Mouse (Mus musculus): ENCODE results near the gene Nip7. TPM values are rescaled to one million over a fixed set of nuclear protein-coding genes. Genes with fewer than 3 reads are reported as not detected.

Nip7 gene
- total RNA-seq (2014; rRNA removed; ENCODE audit: low replicate concordance): 13.4 and 14.0 TPM in 2 replicates
- 33.0 and 34.3 TPM in 2 replicates for polyA plus RNA-seq (2015; fragmentation: Nextera tagmentation; extraction: Ambion mirVana)

GRCm38 (mm10) chr8:107056076-107056972 lies at the start of gene Nip7, which contains the start of gene Cog8:
Nip7 (plus strand) TSS chr8:107056877.
Cog8 (minus strand) TSS chr8:107056689.
- H3K36me3 ChIP-seq (replicated peaks; ENCODE audit: control insufficient read depth, insufficient read depth, low read length): peaks cover 39% of the 10 kb centered on the region
- H3K4me1 ChIP-seq (ENCODE audit: control insufficient read depth, insufficient read depth): peaks cover 16% of the 10 kb centered on the region
- H3K4me2 ChIP-seq (ENCODE audit: low read depth, low read length): peak within 1 kb of the TSS; percentile 89
- TF ChIP-seq EP300 (IDR thresholded peaks at IDR 0.05; ENCODE audit: low read depth) (peak; percentile 90), CTCF (IDR thresholded peaks at IDR 0.05; ENCODE audit: low read depth) (no peak)
- peak; percentile 94 for ATAC-seq (ENCODE audit: insufficient read depth, low read depth)
- no peaks in the 10 kb centered on the region for H3K27me3 ChIP-seq (ENCODE audit: control insufficient read depth, insufficient read depth, low read length)
- DNase-seq (ENCODE audit: low spot score): peak; percentile 98
- peak within 1 kb of the TSS; percentile 90 for H3K9ac ChIP-seq (replicated peaks; ENCODE audit: low read depth, low read length)
- under 1% methylated on average over 88 of the region's 88 CpGs for WGBS
- H3K9me3 ChIP-seq (replicated peaks; ENCODE audit: control insufficient read depth, low read length): no peaks in the 10 kb centered on the region
- H3K4me3 ChIP-seq (ENCODE audit: low read depth, low read length): peak within 1 kb of the TSS; percentile 96
- peak within 1 kb of the TSS; percentile 89 for H3K27ac ChIP-seq (ENCODE audit: low read depth)

- ATAC-seq (ENCODE audit: insufficient read depth, low read depth) (no peak), DNase-seq (ENCODE audit: low spot score) (no peak)
- Histone ChIP-seq H3K4me2 (ENCODE audit: low read depth, low read length) (no peak overlapping the region), H3K36me3 (replicated peaks; ENCODE audit: control insufficient read depth, insufficient read depth, low read length) (peaks cover 50% of the 10 kb centered on the region), H3K9me3 (replicated peaks; ENCODE audit: control insufficient read depth, low read length) (no peaks in the 10 kb centered on the region), H3K27me3 (ENCODE audit: control insufficient read depth, insufficient read depth, low read length) (no peaks in the 10 kb centered on the region), H3K4me1 (ENCODE audit: control insufficient read depth, insufficient read depth) (0 out of 2 replicates have a peak, but pooled peaks cover 5% of the 10 kb centered on the region), H3K4me3 (ENCODE audit: low read depth, low read length) (no peak overlapping the region), H3K27ac (ENCODE audit: low read depth) (no peak overlapping the region), H3K9ac (replicated peaks; ENCODE audit: low read depth, low read length) (no peak overlapping the region)
- TF ChIP-seq CTCF (IDR thresholded peaks at IDR 0.05; ENCODE audit: low read depth) (no peak), EP300 (IDR thresholded peaks at IDR 0.05; ENCODE audit: low read depth) (no peak)
- 79% methylated on average over 3 of the region's 3 CpGs for WGBS
Observed at GRCm38 (mm10) chr8:107007795-107008194, 48.9 kb upstream of the Nip7 start.

- DNase-seq (ENCODE audit: low spot score) (no peak), ATAC-seq (ENCODE audit: insufficient read depth, low read depth) (no peak)
- Histone ChIP-seq H3K4me1 (ENCODE audit: control insufficient read depth, insufficient read depth) (no peaks in the 10 kb centered on the region), H3K9ac (replicated peaks; ENCODE audit: low read depth, low read length) (no peak overlapping the region), H3K4me2 (ENCODE audit: low read depth, low read length) (no peak overlapping the region), H3K9me3 (replicated peaks; ENCODE audit: control insufficient read depth, low read length) (no peaks in the 10 kb centered on the region), H3K27ac (ENCODE audit: low read depth) (no peak overlapping the region), H3K27me3 (ENCODE audit: control insufficient read depth, insufficient read depth, low read length) (no peaks in the 10 kb centered on the region), H3K36me3 (replicated peaks; ENCODE audit: control insufficient read depth, insufficient read depth, low read length) (peaks cover 53% of the 10 kb centered on the region), H3K4me3 (ENCODE audit: low read depth, low read length) (no peak overlapping the region)
- WGBS: 73% methylated on average over 2 of the region's 2 CpGs
- TF ChIP-seq EP300 (IDR thresholded peaks at IDR 0.05; ENCODE audit: low read depth): no peak
- no peak for TF ChIP-seq CTCF (IDR thresholded peaks at IDR 0.05; ENCODE audit: low read depth)
Observed at GRCm38 (mm10) chr8:107012666-107013065, 44.0 kb upstream of the Nip7 start.

- Histone ChIP-seq H3K36me3 (replicated peaks; ENCODE audit: control insufficient read depth, insufficient read depth, low read length) (peaks cover 36% of the 10 kb centered on the region), H3K9ac (replicated peaks; ENCODE audit: low read depth, low read length) (no peak overlapping the region), H3K4me2 (ENCODE audit: low read depth, low read length) (no peak overlapping the region), H3K4me3 (ENCODE audit: low read depth, low read length) (no peak overlapping the region), H3K4me1 (ENCODE audit: control insufficient read depth, insufficient read depth) (no peaks in the 10 kb centered on the region), H3K9me3 (replicated peaks; ENCODE audit: control insufficient read depth, low read length) (no peaks in the 10 kb centered on the region), H3K27ac (ENCODE audit: low read depth) (no peak overlapping the region), H3K27me3 (ENCODE audit: control insufficient read depth, insufficient read depth, low read length) (no peaks in the 10 kb centered on the region)
- WGBS: 71% methylated on average over 1 of the region's 1 CpGs
- 0 out of 2 replicates have a peak, but pooled peaks have one; percentile 39 for ATAC-seq (ENCODE audit: insufficient read depth, low read depth)
- DNase-seq (ENCODE audit: low spot score): no peak
- no peak for TF ChIP-seq EP300 (IDR thresholded peaks at IDR 0.05; ENCODE audit: low read depth)
- TF ChIP-seq CTCF (IDR thresholded peaks at IDR 0.05; ENCODE audit: low read depth): no peak
Observed at GRCm38 (mm10) chr8:107014915-107015314, 41.8 kb upstream of the Nip7 start.

- DNase-seq (ENCODE audit: low spot score): no peak
- TF ChIP-seq EP300 (IDR thresholded peaks at IDR 0.05; ENCODE audit: low read depth) (no peak), CTCF (IDR thresholded peaks at IDR 0.05; ENCODE audit: low read depth) (no peak)
- 81% methylated on average over 8 of the region's 8 CpGs for WGBS
- Histone ChIP-seq H3K9ac (replicated peaks; ENCODE audit: low read depth, low read length) (no peak overlapping the region), H3K27me3 (ENCODE audit: control insufficient read depth, insufficient read depth, low read length) (no peaks in the 10 kb centered on the region), H3K9me3 (replicated peaks; ENCODE audit: control insufficient read depth, low read length) (no peaks in the 10 kb centered on the region), H3K4me1 (ENCODE audit: control insufficient read depth, insufficient read depth) (no peaks in the 10 kb centered on the region), H3K36me3 (replicated peaks; ENCODE audit: control insufficient read depth, insufficient read depth, low read length) (no peaks in the 10 kb centered on the region), H3K4me3 (ENCODE audit: low read depth, low read length) (no peak overlapping the region), H3K27ac (ENCODE audit: low read depth) (no peak overlapping the region), H3K4me2 (ENCODE audit: low read depth, low read length) (no peak overlapping the region)
- ATAC-seq (ENCODE audit: insufficient read depth, low read depth): no peak
Observed at GRCm38 (mm10) chr8:107023479-107023878, 33.2 kb upstream of the Nip7 start.
